ENCODE assay signal across 23 mouse cellular contexts in the genomic region with DNA sequence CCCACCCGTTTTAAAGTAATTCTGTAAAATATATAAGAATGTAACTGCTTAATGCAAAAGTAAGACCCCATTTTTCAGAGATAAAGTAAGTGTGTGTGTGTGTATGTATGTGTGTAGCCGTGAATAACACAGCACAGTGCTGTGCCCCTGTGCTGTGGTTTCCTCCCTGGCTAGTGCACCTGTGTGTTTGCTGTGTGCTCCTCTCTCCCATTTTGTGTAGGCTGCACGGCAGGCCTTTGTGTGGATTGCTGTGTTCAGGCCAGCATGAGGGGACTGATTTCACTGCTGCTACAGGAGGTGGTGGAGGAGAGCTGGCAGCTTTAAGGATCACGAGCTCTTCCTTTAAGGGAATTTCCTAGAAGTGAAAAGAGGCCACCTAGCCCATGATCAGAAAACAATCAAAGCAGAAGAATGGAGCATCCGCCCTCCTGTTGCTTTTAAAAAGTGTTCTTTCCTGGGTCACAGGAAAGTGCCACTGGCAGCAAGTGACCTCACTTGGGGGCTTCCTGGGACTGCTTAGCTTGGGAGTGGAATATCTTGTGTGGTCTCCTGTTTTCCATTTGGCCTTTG.
DNase-seq lines count a peak whose midpoint lies in the region; ATAC-seq and TF ChIP-seq lines count a peak whose summit lies in the region.
"Had no signal": no experiment of that assay in that cellular context is flagged by ENCODE, and none has a peak within 500 bp of the region (broad histone marks: within the 10 kb centered on the region; RNA-seq: fewer than 3 reads in every experiment).

No protein-coding gene starts in this region.

- no peak for TF ChIP-seq POLR2A in thymus, adult 2 months (IDR thresholded peaks at IDR 0.05; ENCODE audit: control insufficient read depth, extremely low read depth, insufficient read depth, low read length, poor library complexity)

- no peaks in the 10 kb centered on the region for H3K36me3 ChIP-seq in thymus, adult 2 months (ENCODE audit: control insufficient read depth, insufficient read depth, low read length)
- H3K36me3 ChIP-seq: embryonic facial prominence, embryonic 12.5 days; heart, embryonic 10.5 days; hindbrain, embryonic 13.5 days; midbrain, embryonic 12.5 days; neural tube, embryonic 13.5 days; stomach, embryonic 15.5 days had no signal

- ATAC-seq in frontal cortex, adult (ENCODE audit: low TSS enrichment) = peak; percentile 32; the same call in 1 of the 2 replicates
- ATAC-seq: forebrain, embryonic 14.5 days; intestine, embryonic 16.5 days had no signal

- no peak for DNase-seq in frontal cortex, adult 2 months (ENCODE audit: extremely low spot score in 1 of 2, low spot score in 1 of 2)
- peak; percentile 38 for DNase-seq in thymus, adult 2 months
- no peak for DNase-seq in thymus, adult 18-20 months
- DNase-seq in thymus, postnatal 0 days (ENCODE audit: low spot score) = peak; percentile 47
- no peak for DNase-seq in urinary bladder, adult 18-20 months (ENCODE audit: low spot score in 2 of 2)
- DNase-seq in urinary bladder, postnatal 14 days (ENCODE audit: low spot score) = no peak
- no peak for DNase-seq in lung, postnatal 14 days
- DNase-seq: adrenal gland, adult 8-10 months; cerebellum, adult 9-11 months; heart, postnatal 14 days; right cerebral cortex, postnatal 25 days had no signal

- peak overlapping the region; percentile 63; the same call in 1 of the 2 replicates for H3K27ac ChIP-seq in thymus, adult 2 months (ENCODE audit: control insufficient read depth, insufficient read depth, low read length)
- H3K27ac ChIP-seq: embryonic facial prominence, embryonic 12.5 days; heart, embryonic 10.5 days; hindbrain, embryonic 13.5 days; liver, embryonic 14.5 days; midbrain, embryonic 12.5 days; neural tube, embryonic 13.5 days; stomach, embryonic 15.5 days had no signal

- no peak overlapping the region for H3K4me3 ChIP-seq in thymus, adult 2 months (ENCODE audit: control insufficient read depth, insufficient read depth, low read length)
- H3K4me3 ChIP-seq: embryonic facial prominence, embryonic 12.5 days; erythroblast, embryonic 14.5 days; heart, embryonic 10.5 days; hindbrain, embryonic 13.5 days; midbrain, embryonic 12.5 days; neural tube, embryonic 13.5 days; stomach, embryonic 15.5 days had no signal

- peaks cover 57% of the 10 kb centered on the region for H3K4me1 ChIP-seq in thymus, adult 2 months (replicated peaks; ENCODE audit: control insufficient read depth, insufficient read depth, low read length)

- 27% methylated on average over 5 of the region's 5 CpGs for WGBS in thymus, adult 2 months

- TF ChIP-seq CTCF in thymus, adult 2 months (IDR thresholded peaks at IDR 0.05; ENCODE audit: borderline replicate concordance, control insufficient read depth, extremely low read depth, insufficient read depth, low read length, poor library complexity) = no peak

- no peaks in the 10 kb centered on the region for H3K27me3 ChIP-seq in thymus, adult 2 months (ENCODE audit: control insufficient read depth, insufficient read depth, low read length)
- H3K27me3 ChIP-seq: CH12.LX; embryonic facial prominence, embryonic 12.5 days; hindbrain, embryonic 13.5 days; neural tube, embryonic 13.5 days; stomach, embryonic 15.5 days had no signal

Comparison
In these comparisons a context has a peak if more than half of its experiments do, and no peak if none do; other contexts are left out.
1. DNase-seq: peak in thymus, adult 2 months (single experiment) and thymus, postnatal 0 days (single experiment); none in frontal cortex, adult 2 months (0 of 2), thymus, adult 18-20 months (0 of 2), urinary bladder, adult 18-20 months (0 of 2), urinary bladder, postnatal 14 days (single experiment) and lung, postnatal 14 days (single experiment).